Mouse (Mus musculus) c-Kit-positive CD71-positive TER-119-positive erythroid progenitor cells, embryonic 14.5 days (primary cell): ENCODE measurements around the gene Hecw1.

Experiments used
- DNase-seq: peaks from one replicate; pipeline ENCODE4 v3.0.0-alpha.2; 2013; ENCODE audit warnings: low spot score

Hecw1 gene

GRCm38 (mm10) chr13:14365546-14365945, 157.5 kb downstream of the Hecw1 start:
- no peak for DNase-seq

GRCm38 (mm10) chr13:14327252-14327651, 195.8 kb downstream of the Hecw1 start:
- DNase-seq, result no peak

GRCm38 (mm10) chr13:14306617-14307016, 216.4 kb downstream of the Hecw1 start:
- DNase-seq, result no peak

GRCm38 (mm10) chr13:14304103-14304502, 218.9 kb downstream of the Hecw1 start:
- DNase-seq, result peak; percentile 52

GRCm38 (mm10) chr13:14302921-14303320, 220.1 kb downstream of the Hecw1 start:
- DNase-seq, result peak; percentile 8

- no peak for DNase-seq
Observed at GRCm38 (mm10) chr13:14290016-14290415, 233.0 kb downstream of the Hecw1 start.

- DNase-seq, result no peak
Observed at GRCm38 (mm10) chr13:14271476-14271875, 251.6 kb downstream of the Hecw1 start.

- peak; percentile 1 for DNase-seq
Observed at GRCm38 (mm10) chr13:14260939-14261338, 262.1 kb downstream of the Hecw1 start.

GRCm38 (mm10) chr13:14245946-14246345, 277.1 kb downstream of the Hecw1 start:
- peak; percentile 1 for DNase-seq

- DNase-seq, result no peak
Observed at GRCm38 (mm10) chr13:14179669-14180068, 343.4 kb downstream of the Hecw1 start.

- peak; percentile 11 for DNase-seq
Observed at GRCm38 (mm10) chr13:14177989-14178388, 345.0 kb downstream of the Hecw1 start.
